Mouse (Mus musculus): Measurements from ENCODE around the gene Gm7978.
"Not testable (repeated sequence)": the region's sequence is repeated elsewhere in the genome, so short reads cannot be mapped to it uniquely, and the experiment has no call there.

The Gm7978 gene

GRCm38 (mm10) chr5:95736073-95736472, at the start of gene Gm7978:
Gene Gm7978 (minus strand): TSS chr5:95736173.
- not testable (repeated sequence) for DNase-seq

- not testable (repeated sequence) for DNase-seq
These were observed 39.7 kb upstream of the Gm7978 start, which contains the start of gene E330014E10Rik for GRCm38 (mm10) chr5:95775690-95776089. Gene E330014E10Rik (plus strand): TSS chr5:95775990.

GRCm38 (mm10) chr5:95741714-95742113, 5.7 kb upstream of the Gm7978 start, which contains the start of gene Gm7982:
Gene Gm7982 (plus strand): TSS chr5:95742014.
- DNase-seq = not testable (repeated sequence)
